10 mouse cellular contexts compared by ENCODE assay signal in the genomic region with DNA sequence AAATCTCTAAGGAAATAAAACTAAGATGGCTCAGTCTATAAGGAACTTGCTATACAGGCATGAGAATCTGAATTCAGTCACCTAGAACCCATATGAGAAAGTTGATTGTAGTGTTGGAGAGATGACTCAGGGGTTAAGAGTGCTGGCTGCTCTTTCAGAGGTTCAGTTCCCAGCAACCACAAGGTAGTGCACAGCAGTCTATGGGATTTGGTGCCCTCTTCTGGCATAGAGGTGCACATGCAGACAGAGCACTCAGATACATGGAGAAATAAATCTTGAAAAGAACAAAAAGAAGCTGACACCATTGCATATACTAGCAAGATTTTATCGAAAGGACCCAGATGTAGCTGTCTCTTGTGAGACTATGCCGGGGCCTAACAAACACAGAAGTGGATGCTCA. TPM values are rescaled to one million over a fixed set of nuclear protein-coding genes. Genes with fewer than 3 reads are reported as not detected.
DNase-seq lines count a peak whose midpoint lies in the region; ATAC-seq and TF ChIP-seq lines count a peak whose summit lies in the region.
"Had no signal": no experiment of that assay in that cellular context is flagged by ENCODE, and none has a peak within 500 bp of the region (broad histone marks: within the 10 kb centered on the region; RNA-seq: fewer than 3 reads in every experiment).

No protein-coding gene starts in this region.

- DNase-seq in kidney, adult 2 months = no peak
- DNase-seq in kidney, postnatal 25 days = no peak
- DNase-seq in A20 (ENCODE audit: low read depth, low spot score) (peak; percentile 49), NIH3T3 (ENCODE audit: low read depth) (peak; percentile 59)
- no peak for DNase-seq in testis, postnatal 14 days (ENCODE audit: low spot score)
- DNase-seq in gastrocnemius, adult 18-20 months (ENCODE audit: low spot score) = no peak
- no peak for DNase-seq in kidney, postnatal 10 days
- DNase-seq: adrenal gland, adult 8-10 months had no signal

- no peaks in the 10 kb centered on the region for H3K4me1 ChIP-seq in kidney, adult 2 months (ENCODE audit: control insufficient read depth, insufficient read depth, low read length)

- no peaks in the 10 kb centered on the region; the same call in 1 of the 2 replicates for H3K36me3 ChIP-seq in kidney, adult 2 months (ENCODE audit: control insufficient read depth, insufficient read depth, low read length)

- no peaks in the 10 kb centered on the region for H3K27me3 ChIP-seq in kidney, adult 2 months (replicated peaks; ENCODE audit: control insufficient read depth, insufficient read depth, low read length)

- WGBS in kidney, adult 2 months = 90% methylated on average over 2 of the region's 2 CpGs

- H3K27ac ChIP-seq in kidney, adult 2 months (ENCODE audit: insufficient read depth, low read depth, low read length) = no peak overlapping the region

- TF ChIP-seq POLR2A in kidney, adult 2 months (IDR thresholded peaks at IDR 0.05; ENCODE audit: low read depth, low read length) = no peak

- peak; percentile 64 for TF ChIP-seq CTCF in kidney, adult 2 months (conservative IDR thresholded peaks at IDR 0.05; ENCODE audit: insufficient read depth, insufficient read length, low read depth, low read length)

- H3K4me3 ChIP-seq in kidney, adult 2 months (ENCODE audit: insufficient read depth, low read depth, low read length) = no peak overlapping the region

- peak; percentile 52 for ATAC-seq in inflammation-experienced regulatory T-cells, adult 6 months

RNA-seq across cellular contexts. Expression of a gene that starts 6.3 kb away (rescaled TPM):
- polyA plus RNA-seq in kidney, adult 2 months (2012; rRNA removed) = 47.6 and 55.2 TPM in 2 replicates
- 10 to 100 TPM; 76.1 to 89.6 (median 87.7) TPM for polyA plus RNA-seq in inflammation-experienced regulatory T-cells, adult 6 months (2017; shearing (Covaris generic))
- total RNA-seq in gastrocnemius, adult 18-20 months (2021) = 10 to 100 TPM; 64.6 to 66.7 TPM

RNA-seq across cellular contexts. Expression of a gene that starts 21.9 kb away (rescaled TPM):
- 0.05 and 0.23 TPM in 2 replicates for polyA plus RNA-seq in kidney, adult 2 months (2012; rRNA removed)
- 1 to 10 TPM in 2 of 3 experiments, under 1 TPM in 1; 0.60 to 1.9 (median 1.4) TPM for polyA plus RNA-seq in inflammation-experienced regulatory T-cells, adult 6 months (2017; shearing (Covaris generic))
- not detected for total RNA-seq in gastrocnemius, adult 18-20 months (2021)
- total RNA-seq: hematopoietic stem cell, adult 5-6 weeks had no signal

RNA-seq across cellular contexts. Expression of a gene that starts 25.3 kb away (rescaled TPM):
- polyA plus RNA-seq in kidney, adult 2 months (2012; rRNA removed) = 2.7 and 3.6 TPM in 2 replicates
- under 1 TPM in 1 of 3 experiments, not detected in 2; 0.39 TPM for polyA plus RNA-seq in inflammation-experienced regulatory T-cells, adult 6 months (2017; shearing (Covaris generic))
- 1 to 10 TPM; 2.4 to 2.7 TPM for total RNA-seq in gastrocnemius, adult 18-20 months (2021)

RNA-seq across cellular contexts. Expression of a gene that starts 40.1 kb away (rescaled TPM):
- 73.8 and 84.4 TPM in 2 replicates for polyA plus RNA-seq in kidney, adult 2 months (2012; rRNA removed)
- 10 to 100 TPM; 45.9 to 56.8 (median 47.7) TPM for polyA plus RNA-seq in inflammation-experienced regulatory T-cells, adult 6 months (2017; shearing (Covaris generic))
- 10 to 100 TPM; 13.2 to 14.2 TPM for total RNA-seq in gastrocnemius, adult 18-20 months (2021)

RNA-seq across cellular contexts. Expression of a gene that starts 55.4 kb away (rescaled TPM):
- polyA plus RNA-seq in kidney, adult 2 months (2012; rRNA removed) = 14.2 and 14.4 TPM in 2 replicates
- 1 to 10 TPM in 2 of 3 experiments, under 1 TPM in 1; 0.20 to 2.4 (median 1.7) TPM for polyA plus RNA-seq in inflammation-experienced regulatory T-cells, adult 6 months (2017; shearing (Covaris generic))
- total RNA-seq in gastrocnemius, adult 18-20 months (2021) = 1 to 10 TPM; 4.1 to 5.3 TPM

Comparison
In these comparisons a context has a peak if more than half of its experiments do, and no peak if none do; other contexts are left out.
1. DNase-seq: peak in A20 (single experiment) and NIH3T3 (single experiment); none in kidney, adult 2 months (single experiment), kidney, postnatal 25 days (0 of 2), testis, postnatal 14 days (single experiment), gastrocnemius, adult 18-20 months (single experiment) and kidney, postnatal 10 days (single experiment).